Mouse (Mus musculus) heart, embryonic 16.5 days (tissue): Measurements from ENCODE around the gene Ncdn. TPM values are rescaled to one million over a fixed set of nuclear protein-coding genes. Genes with fewer than 3 reads are reported as not detected.

Experiments
- ATAC-seq: fragments of 200-750 bp; cut with Nextera tagmentation; replicated peaks from 2 replicates; pipeline ENCODE4 v1.8.0; 2017; ENCODE audit warnings: moderate number of reproducible peaks; ENCODE audit not compliant: insufficient read depth, low FRiP score; ENCODE audit errors: extremely low read depth
- H3K27ac ChIP-seq: fragments of 300-500 bp; sonication (generic); 2 replicates; pipeline ENCODE4 v1.5.1; 2014; ENCODE audit warnings: mild to moderate bottlenecking, low read length, control low read depth, moderate library complexity
- H3K27me3 ChIP-seq: fragments of 300-500 bp; sonication (generic); 2 replicates; pipeline ENCODE4 v1.6.1; 2014; ENCODE audit warnings: low read length, mixed read lengths; ENCODE audit not compliant: control insufficient read depth, insufficient read depth
- H3K36me3 ChIP-seq: fragments of 300-500 bp; sonication (generic); 2 replicates; pipeline ENCODE4 v1.6.1; 2014; ENCODE audit not compliant: control insufficient read depth, insufficient read depth
- H3K4me1 ChIP-seq: fragments of 300-500 bp; sonication (generic); 2 replicates; pipeline ENCODE4 v1.6.1; 2014; ENCODE audit warnings: low read length, mixed read lengths; ENCODE audit not compliant: control insufficient read depth, insufficient read depth
- H3K4me2 ChIP-seq: fragments of 300-500 bp; sonication (generic); 2 replicates; pipeline ENCODE4 v1.6.1; 2014; ENCODE audit warnings: low read depth, mild to moderate bottlenecking, control low read depth, low read length
- H3K4me3 ChIP-seq: fragments of 300-500 bp; sonication (generic); 2 replicates; pipeline ENCODE4 v1.5.1; 2014; ENCODE audit warnings: mild to moderate bottlenecking, control low read depth, low read length
- H3K9ac ChIP-seq: fragments of 300-500 bp; sonication (generic); 2 replicates; pipeline ENCODE4 v1.6.1; 2014; ENCODE audit warnings: low read length, control low read depth
- H3K9me3 ChIP-seq: fragments of 300-500 bp; sonication (generic); replicated peaks from 2 replicates; pipeline ENCODE4 v1.6.1; 2016; ENCODE audit warnings: low read length; ENCODE audit not compliant: control insufficient read depth
- whole genome bisulfite sequencing: fragments of 180-500 bp; shearing (Covaris S2); extraction: QIAGEN DNeasy Blood & Tissue Kit; methylation state at CpG from one replicate; pipeline ENCODE4 v1.1.7; 2014; 5-methylcytosine and 5-hydroxymethylcytosine counted together
- polyA plus RNA-seq: library from polyadenylated mRNA; unstranded; fragments of >200 nt; fragmentation: Nextera tagmentation; extraction: Ambion mirVana; gene quantifications from 2 replicates; pipeline ENCODE4 v1.2.1, GENCODE M21; 2015

Gene Ncdn
- polyA plus RNA-seq, 1 experiment from 2014 or later, result 22.4 TPM

GRCm38 (mm10) chr4:126748381-126748780 is 4.9 kb downstream of the Ncdn start:
- H3K4me1 ChIP-seq, result peaks cover 21% of the 10 kb centered on the region
- H3K9me3 ChIP-seq, result no peaks in the 10 kb centered on the region
- no peak overlapping the region for H3K4me3 ChIP-seq
- peaks cover 24% of the 10 kb centered on the region for H3K36me3 ChIP-seq
- no peaks in the 10 kb centered on the region for H3K27me3 ChIP-seq
- no peak overlapping the region for H3K27ac ChIP-seq
- no peak for ATAC-seq
- WGBS, result 92% methylated on average over 8 of the region's 8 CpGs
- no peak overlapping the region for H3K9ac ChIP-seq
- H3K4me2 ChIP-seq, result no peak overlapping the region

DNA sequence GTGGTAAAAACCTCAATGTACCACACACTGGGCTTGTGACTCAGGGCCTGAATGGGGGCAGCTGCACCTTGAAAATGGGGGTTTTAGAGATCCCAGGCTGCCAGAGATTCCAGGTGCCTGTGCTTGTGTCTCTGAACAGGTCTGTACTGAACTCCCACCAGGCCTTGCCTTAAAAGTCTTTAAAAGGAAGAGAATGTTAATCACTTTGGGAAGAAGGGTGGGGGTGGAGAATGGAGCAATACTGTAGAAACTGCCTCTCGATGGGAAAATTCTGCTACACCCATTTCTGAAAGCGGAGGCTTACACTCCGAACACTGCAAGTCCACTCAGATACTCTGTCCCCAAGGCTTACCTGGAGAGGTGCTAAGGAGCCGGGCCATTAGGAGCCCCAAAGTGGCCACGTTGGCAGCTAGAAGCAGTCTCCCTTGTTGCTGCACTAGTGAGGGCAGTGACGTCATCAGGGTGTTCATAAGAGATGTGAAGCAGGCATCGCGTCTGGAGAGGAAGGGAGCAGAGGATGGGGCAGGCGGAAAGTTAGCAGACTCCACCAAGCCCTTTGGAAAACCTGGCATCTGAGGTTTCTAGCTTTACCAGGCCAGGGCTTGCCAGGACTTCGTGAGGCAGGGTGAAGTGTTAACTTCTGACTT is 6.9 kb downstream of the Ncdn start:
- 70% methylated on average over 10 of the region's 10 CpGs for WGBS
- H3K9ac ChIP-seq, result no peak overlapping the region
- H3K4me1 ChIP-seq, result peaks cover 11% of the 10 kb centered on the region
- no peak for ATAC-seq
- H3K27ac ChIP-seq, result no peak overlapping the region
- H3K9me3 ChIP-seq, result no peaks in the 10 kb centered on the region
- H3K36me3 ChIP-seq, result peaks cover 24% of the 10 kb centered on the region
- no peak overlapping the region for H3K4me2 ChIP-seq
- no peaks in the 10 kb centered on the region for H3K27me3 ChIP-seq
- H3K4me3 ChIP-seq, result no peak overlapping the region

DNA sequence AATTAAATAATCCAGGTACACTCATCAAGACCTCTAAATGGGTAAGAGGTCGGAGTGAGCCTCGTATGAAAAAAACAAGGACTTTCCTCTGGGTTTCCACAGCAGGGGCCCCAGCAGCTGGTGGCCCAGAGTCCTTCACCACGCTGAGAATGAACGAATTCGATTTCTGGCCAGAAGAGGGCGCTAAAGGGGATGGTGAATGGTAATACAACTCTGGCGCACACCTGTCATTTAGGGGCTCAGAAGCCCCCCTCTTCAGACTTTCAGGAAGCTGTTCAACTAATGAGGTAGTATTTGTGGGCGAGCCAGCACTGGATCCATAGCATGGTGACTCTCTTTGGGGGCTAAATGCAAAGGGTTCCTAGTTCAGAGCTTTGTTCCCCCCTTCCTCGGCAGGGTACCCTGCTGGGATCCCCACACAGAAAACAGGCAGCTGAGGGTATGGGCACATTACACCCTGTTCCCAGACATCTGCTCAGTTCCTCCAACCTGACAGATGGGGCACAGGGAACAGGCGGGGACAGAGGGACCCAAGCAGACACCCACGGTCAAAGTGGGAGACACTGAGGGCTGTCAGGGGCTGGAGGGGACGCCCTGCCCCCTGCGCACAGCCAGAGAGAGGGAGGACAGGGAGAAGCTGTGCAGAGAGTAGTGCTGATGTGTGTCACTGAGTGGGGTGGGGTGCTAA is 7.6 kb downstream of the Ncdn start:
- H3K4me2 ChIP-seq, result no peak overlapping the region
- H3K27me3 ChIP-seq, result no peaks in the 10 kb centered on the region
- H3K27ac ChIP-seq, result no peak overlapping the region
- H3K4me1 ChIP-seq, result peaks cover 11% of the 10 kb centered on the region
- no peak overlapping the region for H3K9ac ChIP-seq
- ATAC-seq, result no peak
- peaks cover 24% of the 10 kb centered on the region for H3K36me3 ChIP-seq
- 46% methylated on average over 13 of the region's 13 CpGs for WGBS
- no peak overlapping the region for H3K4me3 ChIP-seq
- H3K9me3 ChIP-seq, result no peaks in the 10 kb centered on the region

- Histone ChIP-seq H3K4me1 (peaks cover 5% of the 10 kb centered on the region; the same call in 1 of the 2 replicates), H3K27me3 (peaks cover under 1% of the 10 kb centered on the region; the same call in 1 of the 2 replicates), H3K9me3 (no peaks in the 10 kb centered on the region), H3K4me2 (no peak overlapping the region), H3K27ac (no peak overlapping the region), H3K4me3 (no peak overlapping the region), H3K36me3 (peaks cover 24% of the 10 kb centered on the region), H3K9ac (no peak overlapping the region)
- WGBS, result 91% methylated on average over 14 of the region's 14 CpGs
- ATAC-seq, result no peak
These were observed 8.4 kb downstream of the Ncdn start for GRCm38 (mm10) chr4:126744831-126745230.

DNA sequence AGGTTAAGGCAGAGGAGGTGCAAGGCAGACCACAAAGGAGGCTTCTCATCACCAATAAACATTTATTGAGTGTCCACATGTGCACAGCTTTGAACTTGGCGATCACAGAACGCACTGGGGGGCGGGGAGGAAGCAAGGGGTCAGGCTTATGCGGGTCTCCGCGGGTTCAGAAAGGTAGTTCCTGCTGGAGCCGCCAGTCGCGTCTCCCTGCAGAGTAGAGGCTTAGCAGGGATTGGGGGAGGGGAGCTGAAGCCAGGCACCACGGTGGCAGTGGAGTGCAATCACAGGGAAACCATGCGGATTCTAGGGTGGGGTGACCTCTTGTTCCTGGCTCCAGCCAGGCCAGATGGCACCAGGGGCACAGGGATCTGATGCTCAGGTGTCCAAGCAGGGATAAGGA is 9.5 kb downstream of the Ncdn start:
- H3K27me3 ChIP-seq, result peaks cover 8% of the 10 kb centered on the region
- H3K4me1 ChIP-seq, result peaks cover 2% of the 10 kb centered on the region; the same call in 1 of the 2 replicates
- peaks cover 24% of the 10 kb centered on the region for H3K36me3 ChIP-seq
- 22% methylated on average over 11 of the region's 11 CpGs for WGBS
- H3K4me2 ChIP-seq, result no peak overlapping the region
- ATAC-seq, result no peak
- H3K27ac ChIP-seq, result no peak overlapping the region
- no peak overlapping the region for H3K9ac ChIP-seq
- H3K4me3 ChIP-seq, result no peak overlapping the region
- no peaks in the 10 kb centered on the region for H3K9me3 ChIP-seq

GRCm38 (mm10) chr4:126742976-126743375 is 10.3 kb downstream of the Ncdn start:
- H3K9ac ChIP-seq, result no peak overlapping the region
- no peak overlapping the region for H3K4me2 ChIP-seq
- H3K36me3 ChIP-seq, result peaks cover 20% of the 10 kb centered on the region
- 23% methylated on average over 2 of the region's 2 CpGs for WGBS
- H3K4me1 ChIP-seq, result peaks cover 2% of the 10 kb centered on the region; the same call in 1 of the 2 replicates
- H3K4me3 ChIP-seq, result no peak overlapping the region
- no peak overlapping the region for H3K27ac ChIP-seq
- H3K9me3 ChIP-seq, result no peaks in the 10 kb centered on the region
- no peak for ATAC-seq
- H3K27me3 ChIP-seq, result peaks cover 15% of the 10 kb centered on the region

DNA sequence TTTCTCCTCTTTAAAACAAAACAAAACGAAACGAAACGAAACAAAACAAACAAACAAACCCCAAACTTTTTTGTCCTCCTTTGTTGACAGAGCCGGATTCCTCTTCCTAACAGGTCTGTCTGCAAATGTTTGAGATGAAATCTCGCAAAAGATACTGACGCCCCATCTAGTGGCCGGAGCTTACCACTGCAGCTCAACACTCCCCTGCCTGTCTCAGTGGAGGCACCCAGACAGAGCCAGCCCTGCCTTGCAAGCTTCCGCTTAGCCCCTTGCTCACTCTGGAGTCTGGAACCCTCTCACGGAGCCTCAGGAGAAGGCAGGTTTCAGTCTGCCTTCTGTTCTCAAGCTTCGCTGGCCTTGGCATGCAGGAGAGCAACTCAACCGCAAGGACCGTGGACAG is 11.8 kb downstream of the Ncdn start:
- peak; percentile 31; the same call in 1 of the 2 replicates for ATAC-seq
- WGBS, result 4% methylated on average over 12 of the region's 12 CpGs
- Histone ChIP-seq H3K36me3 (peaks cover 11% of the 10 kb centered on the region), H3K4me2 (peak overlapping the region; percentile 58), H3K9ac (peak overlapping the region; percentile 59), H3K9me3 (no peaks in the 10 kb centered on the region), H3K4me3 (no peak overlapping the region), H3K4me1 (peaks cover 2% of the 10 kb centered on the region), H3K27me3 (peaks cover 30% of the 10 kb centered on the region), H3K27ac (no peak overlapping the region)

GRCm38 (mm10) chr4:126739966-126740676 is 13.1 kb downstream of the Ncdn start:
- no peaks in the 10 kb centered on the region for H3K9me3 ChIP-seq
- H3K4me2 ChIP-seq, result no peak overlapping the region
- no peak overlapping the region for H3K4me3 ChIP-seq
- H3K9ac ChIP-seq, result no peak overlapping the region
- WGBS, result 18% methylated on average over 10 of the region's 10 CpGs
- no peak overlapping the region for H3K27ac ChIP-seq
- peaks cover 8% of the 10 kb centered on the region; the same call in 1 of the 2 replicates for H3K36me3 ChIP-seq
- H3K4me1 ChIP-seq, result peaks cover 5% of the 10 kb centered on the region
- peaks cover 43% of the 10 kb centered on the region for H3K27me3 ChIP-seq
- ATAC-seq, result no peak

GRCm38 (mm10) chr4:126736001-126736414 is 17.2 kb downstream of the Ncdn start, which contains the start of gene Tfap2e:
Tfap2e (minus strand) TSS chr4:126736240.
- no peaks in the 10 kb centered on the region for H3K36me3 ChIP-seq
- H3K9me3 ChIP-seq, result no peaks in the 10 kb centered on the region
- H3K27me3 ChIP-seq, result peaks cover 81% of the 10 kb centered on the region
- peak within 1 kb of the TSS; percentile 34 for H3K9ac ChIP-seq
- ATAC-seq, result peak; percentile 64
- peak within 1 kb of the TSS; percentile 66 for H3K4me2 ChIP-seq
- H3K27ac ChIP-seq, result no peak within 1 kb of the TSS
- 1% methylated on average over 32 of the region's 32 CpGs for WGBS
- H3K4me3 ChIP-seq, result peak within 1 kb of the TSS; percentile 50
- peaks cover 6% of the 10 kb centered on the region; the same call in 1 of the 2 replicates for H3K4me1 ChIP-seq
